Mouse (Mus musculus) lung, postnatal 0 days (tissue): ENCODE measurements around the gene Zbtb7a. TPM values are rescaled to one million over a fixed set of nuclear protein-coding genes. Genes with fewer than 3 reads are reported as not detected.

ENCODE experiments used
- ATAC-seq: fragments of 200-750 bp; cut with Nextera tagmentation; 2 replicates; pipeline ENCODE4 v1.8.0; 2017; ENCODE audit warnings: moderate library complexity
- DNase-seq: peaks from one replicate; pipeline ENCODE4 v3.0.0-alpha.2; 2016; ENCODE audit warnings: low spot score
- H3K27ac ChIP-seq: fragments of 300-500 bp; sonication (generic); 2 replicates; pipeline ENCODE4 v1.5.1; 2014; ENCODE audit warnings: antibody characterized with exemption, mild to moderate bottlenecking, low read length, mixed read lengths
- H3K27me3 ChIP-seq: fragments of 300-500 bp; sonication (generic); replicated peaks from 2 replicates; pipeline ENCODE4 v1.6.1; 2014; ENCODE audit warnings: low read length, mixed read lengths; ENCODE audit not compliant: insufficient read depth
- H3K36me3 ChIP-seq: fragments of 300-500 bp; sonication (generic); 2 replicates; pipeline ENCODE4 v1.6.1; 2014; ENCODE audit warnings: low read length, mixed read lengths; ENCODE audit not compliant: insufficient read depth
- H3K4me1 ChIP-seq: fragments of 300-500 bp; sonication (generic); 2 replicates; pipeline ENCODE4 v1.6.1; 2014; ENCODE audit warnings: antibody characterized with exemption, low read depth, low read length, mixed read lengths; ENCODE audit not compliant: insufficient read depth
- H3K4me2 ChIP-seq: fragments of 300-500 bp; sonication (generic); replicated peaks from 2 replicates; pipeline ENCODE4 v1.6.1; 2014; ENCODE audit warnings: low read depth, mild to moderate bottlenecking, low read length, moderate library complexity, mixed read lengths
- H3K4me3 ChIP-seq: fragments of 300-500 bp; sonication (generic); 2 replicates; pipeline ENCODE4 v1.5.1; 2014; ENCODE audit warnings: low read depth, low read length
- H3K9ac ChIP-seq: fragments of 300-500 bp; sonication (generic); replicated peaks from 2 replicates; pipeline ENCODE4 v1.6.1; 2014; ENCODE audit warnings: low read depth, mild to moderate bottlenecking
- H3K9me3 ChIP-seq: fragments of 300-500 bp; sonication (generic); 2 replicates; pipeline ENCODE4 v1.6.1; 2016; ENCODE audit warnings: low read length, mixed read lengths
- CTCF ChIP-seq: IDR thresholded peaks from 2 replicates; pipeline ENCODE4 v1.5.1; 2016; ENCODE audit warnings: antibody characterized with exemption, mild to moderate bottlenecking
- EP300 ChIP-seq: IDR thresholded peaks from 2 replicates; pipeline ENCODE4 v1.6.1; 2016; ENCODE audit warnings: antibody characterized with exemption, mild to moderate bottlenecking, control low read depth
- WGBS: fragments of 180-500 bp; shearing (Covaris S2); extraction: QIAGEN DNeasy Blood & Tissue Kit; methylation state at CpG from one replicate; pipeline ENCODE4 v1.1.7; 2014; 5-methylcytosine and 5-hydroxymethylcytosine counted together
- polyA plus RNA-seq: library from polyadenylated mRNA; unstranded; fragments of >200 nt; fragmentation: Nextera tagmentation; extraction: Ambion mirVana; gene quantifications from 2 replicates; pipeline ENCODE4 v1.2.1, GENCODE M21; 2015

Zbtb7a gene
- polyA plus RNA-seq, 1 experiment from 2014 or later, result 58.2 TPM

GRCm38 (mm10) chr10:81123500-81123899, 11.5 kb upstream of the Zbtb7a start:
- H3K9me3 ChIP-seq, result no peaks in the 10 kb centered on the region
- TF ChIP-seq EP300, result no peak
- no peak for TF ChIP-seq CTCF
- H3K36me3 ChIP-seq, result peaks cover 27% of the 10 kb centered on the region
- H3K27me3 ChIP-seq, result no peaks in the 10 kb centered on the region
- no peak overlapping the region for H3K9ac ChIP-seq
- no peak overlapping the region for H3K4me2 ChIP-seq
- no peak for DNase-seq
- no peak for ATAC-seq
- no peak overlapping the region for H3K4me3 ChIP-seq
- H3K4me1 ChIP-seq, result peaks cover 8% of the 10 kb centered on the region; the same call in 1 of the 2 replicates
- no peak overlapping the region for H3K27ac ChIP-seq
- WGBS, result 76% methylated on average over 11 of the region's 11 CpGs

DNA sequence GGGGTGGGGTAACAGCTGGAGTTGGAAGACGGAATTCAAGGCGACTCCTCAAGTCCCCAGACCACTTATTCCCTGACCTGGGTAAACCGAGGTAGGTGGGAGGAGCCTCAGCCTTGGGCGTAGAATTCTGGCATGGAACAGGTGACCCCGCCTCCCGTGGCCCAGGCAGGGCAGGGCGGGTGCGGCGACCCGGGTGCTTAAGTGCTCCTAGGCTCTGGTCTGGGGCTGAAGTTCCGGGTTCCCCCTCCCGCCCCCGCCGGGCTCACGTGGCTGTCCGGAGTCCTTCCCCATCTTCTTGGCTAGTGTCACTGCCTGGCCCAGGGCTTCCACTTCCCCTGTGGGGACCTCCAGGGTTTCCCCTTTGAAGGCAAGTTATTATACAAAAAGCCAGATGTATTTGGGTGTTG, 836 bp upstream of the Zbtb7a start:
- DNase-seq (peak; percentile 74), ATAC-seq (no peak)
- H3K27me3 ChIP-seq, result no peaks in the 10 kb centered on the region
- no peaks in the 10 kb centered on the region for H3K9me3 ChIP-seq
- peak overlapping the region; percentile 19; the same call in 1 of the 2 replicates for H3K4me3 ChIP-seq
- TF ChIP-seq CTCF, result no peak
- no peak for TF ChIP-seq EP300
- no peak overlapping the region; the same call in 1 of the 2 replicates for H3K9ac ChIP-seq
- peak overlapping the region; percentile 90 for H3K4me2 ChIP-seq
- peaks cover 18% of the 10 kb centered on the region for H3K4me1 ChIP-seq
- peak overlapping the region; percentile 73 for H3K27ac ChIP-seq
- no peaks in the 10 kb centered on the region for H3K36me3 ChIP-seq
- 2% methylated on average over 16 of the region's 16 CpGs for WGBS

- DNase-seq, result peak; percentile 95
- peaks cover 36% of the 10 kb centered on the region for H3K4me1 ChIP-seq
Measured at GRCm38 (mm10) chr10:81135831-81136705, 1.0 kb downstream of the Zbtb7a start.

GRCm38 (mm10) chr10:81136706-81137231, 1.7 kb downstream of the Zbtb7a start:
- Histone ChIP-seq H3K27me3 (no peaks in the 10 kb centered on the region), H3K9ac (peak overlapping the region; percentile 93), H3K4me2 (peak overlapping the region; percentile 90), H3K4me1 (peaks cover 43% of the 10 kb centered on the region), H3K27ac (peak overlapping the region; percentile 96), H3K9me3 (no peaks in the 10 kb centered on the region), H3K4me3 (peak overlapping the region; percentile 98), H3K36me3 (no peaks in the 10 kb centered on the region)
- ATAC-seq, result peak; percentile 21
- 2% methylated on average over 37 of the region's 50 CpGs for WGBS
- TF ChIP-seq CTCF, result no peak
- no peak for TF ChIP-seq EP300
- peak; percentile 88 for DNase-seq

More at GRCm38 (mm10) chr10:81135831-81136705, 1.0 kb downstream of the Zbtb7a start:
- TF ChIP-seq EP300 (no peak), CTCF (peak; percentile 13; the same call in 1 of the 2 replicates)
- Histone ChIP-seq H3K4me3 (peak overlapping the region; percentile 98), H3K9me3 (no peaks in the 10 kb centered on the region), H3K27me3 (no peaks in the 10 kb centered on the region), H3K9ac (peak overlapping the region; percentile 93), H3K36me3 (no peaks in the 10 kb centered on the region), H3K27ac (peak overlapping the region; percentile 96), H3K4me2 (peak overlapping the region; percentile 90)
- ATAC-seq, result peak; percentile 46
- under 1% methylated on average over 51 of the region's 86 CpGs for WGBS

DNA sequence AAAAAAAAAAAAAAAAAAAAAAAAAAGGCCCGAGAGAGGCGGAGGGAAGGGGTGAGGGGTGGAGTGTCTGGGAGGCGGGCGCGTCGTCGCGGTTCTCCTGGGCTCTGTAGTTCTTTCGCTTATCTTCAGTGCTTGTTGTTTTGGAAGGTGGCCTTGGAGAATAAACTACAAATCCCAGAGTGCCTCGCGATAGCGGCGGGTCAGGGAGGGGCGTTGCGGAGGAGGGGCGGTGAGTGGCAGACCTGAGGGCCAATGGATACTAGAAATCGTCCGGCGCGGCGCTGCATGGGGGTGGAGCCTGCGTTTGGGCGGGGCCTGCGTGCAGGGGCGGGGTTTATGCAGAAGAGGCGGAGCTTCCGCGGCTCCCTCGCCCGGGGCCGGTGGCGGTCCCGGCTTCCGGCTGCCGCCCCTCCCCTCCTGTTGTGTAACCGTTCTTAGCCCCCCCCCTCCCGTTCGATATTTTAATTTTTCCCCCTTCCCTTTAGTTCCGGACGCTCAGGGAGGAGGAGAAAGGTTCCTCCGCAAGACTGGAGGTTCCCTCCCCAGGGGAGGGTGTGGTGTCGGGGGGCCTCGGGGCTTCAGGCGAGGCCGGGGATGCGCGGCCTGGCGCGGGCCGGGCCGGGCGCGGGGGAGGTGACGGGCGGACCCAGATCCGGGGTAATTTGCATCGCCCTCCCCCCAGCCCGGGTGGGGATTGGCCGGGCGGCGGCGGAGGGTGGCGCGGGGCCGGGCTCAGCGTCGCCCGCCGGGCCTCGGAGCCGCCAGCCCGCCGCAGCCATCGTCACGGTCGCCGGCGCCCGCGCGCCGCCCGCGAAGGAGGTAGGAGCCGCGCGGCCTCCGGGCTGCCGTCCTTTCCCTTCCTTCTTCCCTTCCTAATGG, 2.5 kb downstream of the Zbtb7a start:
- H3K9ac ChIP-seq, result peak overlapping the region; percentile 93
- peak overlapping the region; percentile 90 for H3K4me2 ChIP-seq
- H3K9me3 ChIP-seq, result no peaks in the 10 kb centered on the region
- WGBS, result 0% methylated on average over 69 of the region's 89 CpGs
- DNase-seq (peak; percentile 99), ATAC-seq (peak; percentile 88)
- H3K27me3 ChIP-seq, result no peaks in the 10 kb centered on the region
- peak overlapping the region; percentile 98 for H3K4me3 ChIP-seq
- H3K36me3 ChIP-seq, result no peaks in the 10 kb centered on the region
- peak overlapping the region; percentile 96 for H3K27ac ChIP-seq
- H3K4me1 ChIP-seq, result peaks cover 46% of the 10 kb centered on the region
- no peak for TF ChIP-seq CTCF
- TF ChIP-seq EP300, result no peak
